Mouse (Mus musculus): ENCODE results near the gene Usp22. TPM values are rescaled to one million over a fixed set of nuclear protein-coding genes. Genes with fewer than 3 reads are reported as not detected.
A peak's percentile ranks its signal among the peaks of the same experiment; 100 is the strongest.

Gene Usp22
- polyA plus RNA-seq, 1 experiment from 2014 or later = 149 TPM

DNA sequence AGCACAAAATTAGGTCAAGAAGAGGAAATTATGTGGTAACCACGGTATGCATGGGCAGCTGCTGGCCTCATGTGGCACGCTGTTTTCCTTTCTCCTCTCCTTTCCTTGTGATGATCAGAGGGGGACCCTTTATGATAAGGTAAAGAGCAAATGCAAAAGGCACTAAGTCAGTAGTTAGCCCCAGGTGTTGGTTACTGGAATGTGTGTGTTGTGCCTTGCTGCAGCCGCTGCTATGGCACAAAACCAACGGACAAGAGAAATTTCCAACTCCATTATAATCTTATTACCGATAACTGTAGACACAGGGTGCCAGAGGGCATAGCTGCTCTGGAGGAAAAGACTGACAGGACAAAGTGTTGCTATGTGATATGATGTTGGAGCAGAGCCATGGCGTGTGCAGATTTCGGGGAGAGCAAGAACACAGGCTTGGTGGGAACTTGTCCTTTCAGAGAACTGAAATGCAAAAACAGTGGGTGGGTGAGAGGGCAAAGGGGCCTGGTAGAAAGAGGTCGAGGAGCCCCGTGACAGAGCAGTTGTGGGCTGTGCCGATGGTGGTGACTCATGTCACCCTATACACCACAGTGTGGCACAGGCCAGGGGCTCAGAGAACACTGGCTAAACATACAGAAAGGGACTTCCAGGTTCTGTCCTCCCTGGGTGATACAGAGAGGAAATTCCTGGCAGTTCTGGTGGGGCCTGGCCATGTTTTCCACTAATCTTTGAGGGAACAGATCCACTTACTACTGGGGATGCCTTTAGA, 32.8 kb upstream of the Usp22 start, which contains the start of gene Aldh3a1:
Gene Aldh3a1, plus strand, starts transcription at position 51 of the 760 bp plus-strand sequence.
- Histone ChIP-seq H3K36me3 (ENCODE audit: control insufficient read depth, insufficient read depth, low read length) (no peaks in the 10 kb centered on the region), H3K4me1 (ENCODE audit: control insufficient read depth, insufficient read depth, low read length) (peaks cover 16% of the 10 kb centered on the region; the same call in 1 of the 2 replicates), H3K4me3 (ENCODE audit: low read depth, low read length) (no peak within 1 kb of the TSS), H3K9ac (ENCODE audit: low read depth, low read length) (no peak within 1 kb of the TSS), H3K27me3 (replicated peaks; ENCODE audit: control insufficient read depth, insufficient read depth, low read length) (peaks cover 13% of the 10 kb centered on the region; the same call in 1 of the 2 replicates), H3K4me2 (ENCODE audit: low read depth, low read length) (no peak within 1 kb of the TSS), H3K9me3 (ENCODE audit: control insufficient read depth, low read length) (no peaks in the 10 kb centered on the region), H3K27ac (replicated peaks; ENCODE audit: low read depth, low read length) (peak within 1 kb of the TSS; percentile 35)
- ATAC-seq (ENCODE audit: low read depth) (peak; percentile 33; the same call in 1 of the 2 replicates), DNase-seq (ENCODE audit: low spot score) (peak; percentile 57)
- WGBS = 48% methylated on average over 10 of the region's 10 CpGs

DNA sequence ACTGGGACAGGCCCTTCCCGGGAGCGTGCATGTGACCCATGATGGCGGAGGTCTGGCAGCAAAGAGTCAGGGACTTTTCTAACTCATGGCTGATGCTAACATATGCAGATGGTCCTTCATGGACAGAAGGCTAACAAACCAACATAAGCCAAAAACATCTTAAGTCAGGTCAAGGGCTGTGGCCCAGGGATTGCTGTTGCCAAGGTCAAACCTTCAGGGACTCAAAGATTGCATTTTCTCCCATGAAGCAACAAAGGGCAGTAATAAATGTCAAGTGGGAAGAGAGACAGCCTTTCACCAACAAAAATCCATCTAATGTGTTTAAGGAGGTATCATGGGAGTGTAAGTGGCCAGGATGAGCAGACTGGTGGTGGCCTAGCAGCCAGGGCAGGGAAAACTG, 31.3 kb upstream of the Usp22 start:
- Histone ChIP-seq H3K4me2 (ENCODE audit: low read depth, low read length) (no peak overlapping the region), H3K27ac (replicated peaks; ENCODE audit: low read depth, low read length) (no peak overlapping the region), H3K4me1 (ENCODE audit: control insufficient read depth, insufficient read depth, low read length) (peaks cover 16% of the 10 kb centered on the region; the same call in 1 of the 2 replicates), H3K9me3 (ENCODE audit: control insufficient read depth, low read length) (no peaks in the 10 kb centered on the region), H3K36me3 (ENCODE audit: control insufficient read depth, insufficient read depth, low read length) (no peaks in the 10 kb centered on the region), H3K27me3 (replicated peaks; ENCODE audit: control insufficient read depth, insufficient read depth, low read length) (peaks cover 1% of the 10 kb centered on the region; the same call in 1 of the 2 replicates), H3K9ac (ENCODE audit: low read depth, low read length) (no peak overlapping the region), H3K4me3 (ENCODE audit: low read depth, low read length) (no peak overlapping the region)
- ATAC-seq (ENCODE audit: low read depth) (no peak), DNase-seq (ENCODE audit: low spot score) (no peak)
- 92% methylated on average over 3 of the region's 3 CpGs for WGBS

DNA sequence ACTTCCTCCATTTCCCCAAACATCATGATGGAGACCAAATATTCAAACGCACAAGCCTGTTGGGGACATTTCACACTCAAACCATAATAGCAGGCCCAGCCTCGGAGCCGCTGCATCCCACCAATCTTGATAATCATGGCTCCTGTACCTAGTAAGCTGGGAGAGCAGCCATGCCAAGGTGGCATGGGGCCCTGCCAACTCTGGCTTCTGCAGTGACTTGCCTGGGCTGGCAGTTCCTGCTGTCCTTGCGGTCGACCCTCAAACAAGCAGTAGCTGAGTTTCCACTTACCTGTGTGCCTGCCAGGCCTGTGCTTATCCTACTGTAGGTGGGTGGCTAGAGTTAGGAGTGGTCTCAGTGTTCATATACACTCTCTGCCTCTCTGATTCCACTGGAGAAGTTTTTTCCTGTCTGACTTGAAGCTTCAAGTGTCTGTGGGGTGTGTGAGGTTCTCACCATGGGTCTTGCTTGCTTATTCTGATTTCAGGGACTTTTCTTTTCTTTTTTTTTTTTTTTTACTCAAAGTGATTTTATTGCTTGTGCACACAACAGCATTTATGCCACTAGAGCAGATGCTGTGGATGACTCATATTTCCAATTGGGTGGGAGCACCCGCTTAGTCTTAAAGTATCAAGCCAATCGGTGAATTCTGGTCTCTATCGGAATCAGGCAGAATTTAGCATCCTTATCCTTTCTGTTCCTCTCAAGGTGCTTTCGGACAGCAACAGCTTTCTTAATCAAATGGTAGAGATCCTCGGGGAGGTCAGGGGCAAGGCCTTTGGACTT, 30.5 kb upstream of the Usp22 start:
- H3K4me2 ChIP-seq (ENCODE audit: low read depth, low read length) = no peak overlapping the region
- no peak overlapping the region for H3K9ac ChIP-seq (ENCODE audit: low read depth, low read length)
- no peak overlapping the region for H3K27ac ChIP-seq (replicated peaks; ENCODE audit: low read depth, low read length)
- peaks cover 16% of the 10 kb centered on the region; the same call in 1 of the 2 replicates for H3K4me1 ChIP-seq (ENCODE audit: control insufficient read depth, insufficient read depth, low read length)
- no peaks in the 10 kb centered on the region for H3K9me3 ChIP-seq (ENCODE audit: control insufficient read depth, low read length)
- H3K4me3 ChIP-seq (ENCODE audit: low read depth, low read length) = no peak overlapping the region
- no peaks in the 10 kb centered on the region for H3K36me3 ChIP-seq (ENCODE audit: control insufficient read depth, insufficient read depth, low read length)
- ATAC-seq (ENCODE audit: low read depth) (no peak), DNase-seq (ENCODE audit: low spot score) (no peak)
- WGBS = 95% methylated on average over 9 of the region's 10 CpGs
- H3K27me3 ChIP-seq (replicated peaks; ENCODE audit: control insufficient read depth, insufficient read depth, low read length) = no peaks in the 10 kb centered on the region

DNA sequence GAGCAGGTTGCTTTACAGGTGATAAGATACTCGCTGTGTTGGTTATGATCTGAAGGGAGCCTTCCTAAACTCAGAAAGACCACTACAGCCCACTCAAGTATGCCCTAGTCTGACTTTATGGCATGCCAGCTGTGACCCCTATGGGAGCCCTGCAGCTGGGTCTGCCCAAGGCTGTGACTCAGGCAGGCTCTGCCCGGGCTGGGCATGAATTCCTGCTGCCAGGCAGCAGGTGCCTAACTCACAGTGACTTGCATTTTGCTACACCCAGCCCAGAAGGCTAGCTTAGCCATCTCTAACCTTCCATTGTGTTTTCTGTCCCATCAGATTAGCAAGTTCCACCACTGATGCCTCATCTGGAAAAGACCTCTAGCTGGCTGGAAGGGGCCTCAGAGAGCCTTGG, 28.0 kb upstream of the Usp22 start:
- H3K27me3 ChIP-seq (replicated peaks; ENCODE audit: control insufficient read depth, insufficient read depth, low read length) = no peaks in the 10 kb centered on the region
- H3K9me3 ChIP-seq (ENCODE audit: control insufficient read depth, low read length) = no peaks in the 10 kb centered on the region
- WGBS = 81% methylated on average over 2 of the region's 2 CpGs
- ATAC-seq (ENCODE audit: low read depth) (no peak), DNase-seq (ENCODE audit: low spot score) (no peak)
- no peak overlapping the region for H3K4me2 ChIP-seq (ENCODE audit: low read depth, low read length)
- peaks cover 11% of the 10 kb centered on the region; the same call in 1 of the 2 replicates for H3K4me1 ChIP-seq (ENCODE audit: control insufficient read depth, insufficient read depth, low read length)
- H3K27ac ChIP-seq (replicated peaks; ENCODE audit: low read depth, low read length) = no peak overlapping the region
- no peak overlapping the region for H3K4me3 ChIP-seq (ENCODE audit: low read depth, low read length)
- H3K36me3 ChIP-seq (ENCODE audit: control insufficient read depth, insufficient read depth, low read length) = no peaks in the 10 kb centered on the region
- H3K9ac ChIP-seq (ENCODE audit: low read depth, low read length) = no peak overlapping the region

DNA sequence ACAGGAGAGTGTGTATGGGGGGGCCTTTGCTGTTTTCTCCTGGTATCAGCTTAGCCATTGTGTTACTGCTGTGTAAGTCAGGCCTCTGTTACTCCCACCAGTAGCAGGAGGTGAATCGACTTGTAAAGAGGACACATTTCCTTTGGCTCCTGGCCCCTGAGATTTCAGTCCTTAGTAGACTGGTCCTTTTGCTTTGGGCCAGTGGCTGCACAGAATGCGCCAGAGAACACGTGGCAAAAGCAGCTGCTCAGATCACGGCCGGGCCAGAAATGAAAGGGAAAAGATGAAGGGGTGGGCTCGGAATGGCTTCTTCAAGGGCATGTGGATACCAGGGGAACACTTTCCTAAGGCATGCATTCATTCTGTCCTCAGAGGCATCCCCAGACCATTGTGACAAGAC, 27.3 kb upstream of the Usp22 start:
- ATAC-seq (ENCODE audit: low read depth) = no peak
- H3K4me1 ChIP-seq (ENCODE audit: control insufficient read depth, insufficient read depth, low read length) = peaks cover 6% of the 10 kb centered on the region; the same call in 1 of the 2 replicates
- 71% methylated on average over 6 of the region's 6 CpGs for WGBS

DNA sequence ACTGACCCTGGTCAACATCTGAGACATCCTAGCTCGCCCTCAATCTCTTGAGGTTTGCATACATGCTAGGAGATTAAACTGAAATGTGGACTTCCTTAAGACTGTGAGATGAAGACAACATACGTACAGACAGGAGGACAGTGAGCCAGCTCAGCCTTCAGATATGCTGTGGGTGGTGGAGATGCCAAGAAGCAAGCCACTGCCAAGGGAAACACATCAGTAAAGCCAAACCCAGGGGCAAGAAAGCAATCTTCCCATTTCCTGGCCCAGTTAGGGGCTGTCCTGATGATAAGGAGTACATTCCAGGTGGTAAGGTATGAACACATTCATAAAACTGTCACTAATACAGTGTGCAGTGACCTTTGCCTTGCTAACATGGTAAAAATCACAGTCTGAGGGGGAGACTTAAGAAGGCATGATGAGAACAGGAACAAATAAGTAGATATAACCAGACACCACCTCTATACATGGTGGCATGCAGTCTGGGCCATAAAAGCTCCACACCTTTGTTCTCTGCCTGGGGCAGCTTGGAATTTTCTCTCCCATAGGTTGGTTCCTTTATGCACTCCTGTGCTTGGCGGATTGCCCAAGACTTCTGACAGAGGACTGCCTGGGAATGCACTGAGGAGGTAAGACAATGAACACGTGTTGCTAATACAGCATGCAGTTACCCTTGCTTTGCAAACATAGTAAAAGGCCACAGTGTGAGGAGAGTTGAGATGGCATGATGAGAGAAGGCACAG, 24.9 kb upstream of the Usp22 start:
- Histone ChIP-seq H3K27ac (replicated peaks; ENCODE audit: low read depth, low read length) (no peak overlapping the region), H3K27me3 (replicated peaks; ENCODE audit: control insufficient read depth, insufficient read depth, low read length) (no peaks in the 10 kb centered on the region), H3K36me3 (ENCODE audit: control insufficient read depth, insufficient read depth, low read length) (no peaks in the 10 kb centered on the region), H3K4me2 (ENCODE audit: low read depth, low read length) (no peak overlapping the region), H3K9ac (ENCODE audit: low read depth, low read length) (no peak overlapping the region), H3K4me1 (ENCODE audit: control insufficient read depth, insufficient read depth, low read length) (0 out of 2 replicates have a peak, but pooled peaks cover 4% of the 10 kb centered on the region), H3K9me3 (ENCODE audit: control insufficient read depth, low read length) (no peaks in the 10 kb centered on the region), H3K4me3 (ENCODE audit: low read depth, low read length) (no peak overlapping the region)
- peak; percentile 76 for DNase-seq (ENCODE audit: low spot score)
- 46% methylated on average over 4 of the region's 4 CpGs for WGBS
- peak; percentile 75; the same call in 1 of the 2 replicates for ATAC-seq (ENCODE audit: low read depth)

More for the DNA sequence above, 27.3 kb upstream of the Usp22 start:
- H3K27ac ChIP-seq (replicated peaks; ENCODE audit: low read depth, low read length) = no peak overlapping the region
- no peak overlapping the region for H3K4me2 ChIP-seq (ENCODE audit: low read depth, low read length)
- no peak for DNase-seq (ENCODE audit: low spot score)
- H3K36me3 ChIP-seq (ENCODE audit: control insufficient read depth, insufficient read depth, low read length) = no peaks in the 10 kb centered on the region
- no peak overlapping the region for H3K9ac ChIP-seq (ENCODE audit: low read depth, low read length)
- no peaks in the 10 kb centered on the region for H3K9me3 ChIP-seq (ENCODE audit: control insufficient read depth, low read length)
- no peak overlapping the region for H3K4me3 ChIP-seq (ENCODE audit: low read depth, low read length)
- H3K27me3 ChIP-seq (replicated peaks; ENCODE audit: control insufficient read depth, insufficient read depth, low read length) = no peaks in the 10 kb centered on the region

DNA sequence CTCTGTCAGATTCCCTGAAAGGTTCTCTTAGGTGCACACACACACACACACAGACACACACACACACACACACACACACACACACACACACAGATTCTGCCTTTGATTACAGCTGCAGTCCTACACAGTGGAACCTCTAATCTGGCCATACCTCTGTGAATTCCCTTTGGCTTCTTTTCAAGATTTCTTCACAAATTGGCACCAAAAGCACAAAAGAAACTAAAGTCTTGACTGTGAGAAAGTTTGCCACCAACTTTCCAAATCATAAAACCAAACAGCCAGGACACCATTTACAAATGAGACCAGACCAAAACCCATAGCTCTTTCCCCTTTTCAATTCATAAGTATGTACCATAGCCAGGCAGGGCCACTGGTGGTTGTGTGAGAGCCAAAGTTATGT, 23.1 kb upstream of the Usp22 start:
- no peak for ATAC-seq (ENCODE audit: low read depth)
- H3K27me3 ChIP-seq (replicated peaks; ENCODE audit: control insufficient read depth, insufficient read depth, low read length) = no peaks in the 10 kb centered on the region
- no peak overlapping the region for H3K4me2 ChIP-seq (ENCODE audit: low read depth, low read length)

DNA sequence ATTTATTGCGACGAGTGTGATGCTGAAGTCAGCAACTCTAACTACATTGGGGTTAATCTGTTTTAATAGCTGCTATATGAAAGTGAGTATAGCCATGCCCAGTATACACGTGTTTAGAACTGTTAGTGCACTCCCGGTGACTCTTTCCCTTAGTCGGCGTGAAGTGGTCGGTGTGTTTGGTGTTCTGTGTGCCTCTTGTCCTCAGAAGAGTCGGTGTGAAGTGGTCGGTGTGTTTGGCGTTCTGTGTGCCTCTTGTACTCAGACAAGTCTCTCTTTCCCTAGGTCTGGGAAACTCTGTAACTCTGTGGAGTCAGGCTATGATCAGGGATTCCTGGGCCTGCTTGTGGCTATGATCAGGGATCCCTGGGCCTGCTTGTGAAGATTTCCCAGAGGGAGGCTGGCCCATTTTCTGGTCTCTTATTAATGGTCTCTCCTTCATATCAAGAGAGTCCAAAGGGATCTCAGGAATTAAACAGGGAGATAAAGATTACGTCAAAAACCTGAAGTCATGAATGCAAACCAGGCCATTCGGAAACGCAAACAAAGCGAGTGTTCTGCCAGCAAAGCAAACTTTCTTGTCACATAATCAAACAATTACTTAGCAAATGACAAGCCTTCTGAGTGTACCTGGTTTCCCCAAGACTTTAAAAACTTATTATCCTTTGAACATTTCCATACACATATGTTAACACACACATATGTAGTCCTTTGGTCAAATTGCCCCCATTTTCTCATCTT, 21.9 kb upstream of the Usp22 start:
- Histone ChIP-seq H3K27me3 (replicated peaks; ENCODE audit: control insufficient read depth, insufficient read depth, low read length) (no peaks in the 10 kb centered on the region), H3K9ac (ENCODE audit: low read depth, low read length) (no peak overlapping the region), H3K9me3 (ENCODE audit: control insufficient read depth, low read length) (no peaks in the 10 kb centered on the region), H3K4me3 (ENCODE audit: low read depth, low read length) (no peak overlapping the region), H3K27ac (replicated peaks; ENCODE audit: low read depth, low read length) (no peak overlapping the region), H3K4me2 (ENCODE audit: low read depth, low read length) (no peak overlapping the region), H3K36me3 (ENCODE audit: control insufficient read depth, insufficient read depth, low read length) (no peaks in the 10 kb centered on the region), H3K4me1 (ENCODE audit: control insufficient read depth, insufficient read depth, low read length) (0 out of 2 replicates have a peak, but pooled peaks cover 4% of the 10 kb centered on the region)
- no peak for ATAC-seq (ENCODE audit: low read depth)
- DNase-seq (ENCODE audit: low spot score) = no peak
- 81% methylated on average over 14 of the region's 14 CpGs for WGBS

More for the DNA sequence above, 23.1 kb upstream of the Usp22 start:
- Histone ChIP-seq H3K9ac (ENCODE audit: low read depth, low read length) (no peak overlapping the region), H3K36me3 (ENCODE audit: control insufficient read depth, insufficient read depth, low read length) (no peaks in the 10 kb centered on the region), H3K4me1 (ENCODE audit: control insufficient read depth, insufficient read depth, low read length) (0 out of 2 replicates have a peak, but pooled peaks cover 4% of the 10 kb centered on the region), H3K4me3 (ENCODE audit: low read depth, low read length) (no peak overlapping the region), H3K27ac (replicated peaks; ENCODE audit: low read depth, low read length) (no peak overlapping the region), H3K9me3 (ENCODE audit: control insufficient read depth, low read length) (no peaks in the 10 kb centered on the region)
- DNase-seq (ENCODE audit: low spot score) = no peak
